Mouse (Mus musculus) cerebellum, adult 9-11 months (tissue): ENCODE results near the gene Prap1.

Source experiments
- DNase-seq: peaks from one replicate; pipeline ENCODE4 v3.0.0; 2022

Prap1 gene

DNA sequence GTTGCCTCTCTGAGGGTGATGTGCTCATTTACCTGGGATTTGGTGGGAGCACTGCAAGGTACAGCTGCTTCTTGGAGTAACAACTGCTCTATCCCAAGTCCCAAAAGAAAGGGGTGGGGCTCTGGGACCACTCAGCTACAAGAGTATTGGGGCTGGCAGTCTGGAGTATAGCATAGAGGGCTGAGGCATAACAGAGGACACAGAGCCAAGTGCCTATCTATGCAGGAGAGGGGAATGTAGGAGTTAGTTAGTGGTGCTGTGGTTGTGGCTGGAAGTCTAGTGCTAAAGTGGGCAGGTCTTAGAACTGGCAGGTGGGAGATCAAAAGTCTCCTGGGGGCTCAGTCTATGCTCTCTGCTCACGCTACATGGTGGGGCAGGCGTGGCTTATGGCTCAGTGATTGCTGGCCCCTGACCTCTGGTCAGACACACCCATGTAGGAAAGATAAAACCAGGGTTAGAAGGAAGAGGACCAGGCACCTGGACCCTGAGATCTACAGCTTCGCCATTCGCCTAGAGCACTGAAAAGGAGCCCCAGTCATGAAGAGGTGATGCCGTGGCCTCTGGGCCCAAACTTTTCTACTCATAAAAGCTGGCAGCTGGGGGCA lies at the start of gene Prap1:
Gene Prap1, plus strand, starts transcription at position 472 of the 605 bp plus-strand sequence.
- no peak for DNase-seq

DNA sequence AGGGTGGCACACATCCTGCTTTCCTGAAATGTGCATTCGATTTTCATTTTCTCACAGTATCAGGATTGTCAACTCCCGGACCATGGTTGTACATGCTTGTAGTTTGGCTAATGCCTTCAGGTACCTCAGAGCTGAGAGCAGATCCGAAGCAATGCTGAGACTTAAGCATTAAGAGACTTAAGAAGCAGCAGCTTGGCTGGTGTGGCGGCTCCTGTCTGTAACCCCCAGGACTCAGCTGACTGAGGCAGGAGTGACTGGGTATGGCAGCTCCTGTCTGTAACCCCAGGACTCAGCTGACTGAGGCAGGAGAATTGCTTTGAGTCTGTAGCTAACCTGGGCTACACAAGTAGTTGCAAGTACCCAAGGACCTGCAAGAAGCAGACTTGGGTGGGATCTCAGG lies 47.6 kb upstream of the Prap1 start:
- DNase-seq, result no peak

GRCm38 (mm10) chr7:140047811-140048311 lies 45.3 kb upstream of the Prap1 start:
- DNase-seq, result no peak

GRCm38 (mm10) chr7:140048361-140049114 lies 44.7 kb upstream of the Prap1 start, which contains the start of gene Msx3:
Gene Msx3, minus strand, starts transcription at chr7:140049089.
- no peak for DNase-seq

DNA sequence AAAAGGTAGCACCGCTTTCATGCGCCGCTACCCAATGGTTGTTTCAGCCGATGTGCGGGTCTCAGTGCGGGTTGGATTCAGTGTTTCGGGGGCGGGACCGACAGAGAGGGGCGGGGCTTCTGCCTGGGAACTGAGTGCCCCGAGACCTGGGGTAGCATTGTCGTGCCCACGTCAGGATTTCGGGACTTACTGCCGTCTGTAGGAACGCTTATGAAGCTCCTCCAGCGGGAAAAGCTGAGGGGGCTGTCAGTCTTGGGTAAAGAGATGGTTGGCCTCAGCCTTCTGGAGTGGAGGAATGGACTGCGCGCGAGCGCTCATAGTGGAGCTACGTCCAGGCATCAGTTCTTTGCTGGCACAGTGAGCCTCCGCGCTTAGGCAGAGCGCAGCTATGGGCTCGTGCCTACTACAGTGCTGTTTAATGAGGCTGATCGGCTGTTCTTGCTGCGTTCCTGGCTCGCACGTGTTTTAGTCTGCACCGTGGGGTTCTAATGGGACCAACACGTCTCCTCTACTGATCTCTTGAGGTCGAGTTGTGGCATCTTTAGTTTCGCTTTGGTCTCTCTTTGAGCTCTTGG lies 44.0 kb upstream of the Prap1 start:
- DNase-seq, result no peak

- no peak for DNase-seq
Observed at GRCm38 (mm10) chr7:140054124-140054523, 39.1 kb upstream of the Prap1 start.

- no peak for DNase-seq
Observed at GRCm38 (mm10) chr7:140057413-140058407, 35.5 kb upstream of the Prap1 start.

DNA sequence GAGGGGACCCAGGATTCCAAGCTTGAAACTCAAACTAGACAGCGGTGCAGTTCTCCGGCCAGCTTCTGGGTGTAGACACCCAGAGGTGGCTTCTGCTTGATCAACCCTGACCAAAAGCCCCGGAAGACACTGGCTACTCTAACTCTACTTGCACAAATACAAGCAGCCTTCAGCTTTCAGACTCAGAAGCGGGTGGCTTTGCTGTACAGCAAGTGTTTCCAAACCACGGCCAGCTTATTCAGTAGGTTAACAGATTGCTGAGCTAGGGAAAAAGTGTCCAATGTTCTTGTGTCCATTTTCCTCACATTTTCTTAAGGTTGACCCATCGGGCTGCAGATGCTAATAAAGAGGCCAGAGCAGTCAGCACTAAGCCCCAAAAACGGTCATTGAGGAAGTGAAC lies 34.7 kb upstream of the Prap1 start:
- no peak for DNase-seq

- DNase-seq, result no peak
Observed at GRCm38 (mm10) chr7:140059601-140060000, 33.6 kb upstream of the Prap1 start.

DNA sequence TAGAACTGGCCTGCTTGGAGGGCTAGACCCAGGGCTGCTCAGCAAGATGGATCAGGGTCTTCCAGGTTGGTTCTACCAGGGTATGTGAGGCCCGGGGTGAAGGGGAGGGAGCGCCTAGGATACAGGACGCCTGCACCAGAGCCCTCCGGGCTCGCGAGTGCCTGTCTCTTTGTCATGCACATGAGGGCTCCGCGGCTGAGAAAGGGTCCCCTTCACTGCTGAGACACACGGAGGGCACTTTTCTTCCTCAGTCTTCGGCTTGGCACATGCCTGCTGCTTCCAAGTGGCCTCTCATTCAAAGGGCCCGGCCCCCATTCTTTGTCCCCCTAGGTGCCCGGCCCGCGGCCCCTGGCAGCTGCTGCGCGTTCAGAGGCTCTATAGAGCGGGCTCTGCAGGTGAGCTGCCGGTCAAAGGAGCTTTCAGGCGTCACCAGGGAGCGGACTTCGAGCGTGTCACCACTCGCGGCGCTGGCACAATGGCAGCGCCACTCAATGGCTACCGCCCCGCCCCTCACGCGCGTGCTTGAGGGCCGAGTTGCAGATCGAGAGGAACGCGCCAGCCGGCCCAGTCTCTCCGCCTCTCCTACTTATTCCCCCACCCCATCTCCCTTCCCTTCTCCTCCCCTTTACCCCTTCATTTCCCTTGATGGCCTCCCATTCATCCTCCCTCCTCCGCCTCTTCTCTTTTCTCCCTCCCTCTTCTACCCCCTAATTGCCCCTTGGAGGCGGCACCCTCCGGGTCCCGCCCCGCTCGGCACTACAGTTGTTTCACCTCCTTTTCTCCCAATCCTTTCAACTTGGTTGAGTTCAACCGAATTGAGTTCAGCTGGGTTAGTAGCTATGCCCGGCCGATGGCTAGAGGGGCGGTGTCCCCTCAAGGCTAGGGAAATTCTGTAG lies 32.0 kb upstream of the Prap1 start:
- DNase-seq, result no peak

GRCm38 (mm10) chr7:140061832-140062130 lies 31.4 kb upstream of the Prap1 start:
- no peak for DNase-seq

GRCm38 (mm10) chr7:140062307-140062706 lies 30.9 kb upstream of the Prap1 start:
- no peak for DNase-seq

DNA sequence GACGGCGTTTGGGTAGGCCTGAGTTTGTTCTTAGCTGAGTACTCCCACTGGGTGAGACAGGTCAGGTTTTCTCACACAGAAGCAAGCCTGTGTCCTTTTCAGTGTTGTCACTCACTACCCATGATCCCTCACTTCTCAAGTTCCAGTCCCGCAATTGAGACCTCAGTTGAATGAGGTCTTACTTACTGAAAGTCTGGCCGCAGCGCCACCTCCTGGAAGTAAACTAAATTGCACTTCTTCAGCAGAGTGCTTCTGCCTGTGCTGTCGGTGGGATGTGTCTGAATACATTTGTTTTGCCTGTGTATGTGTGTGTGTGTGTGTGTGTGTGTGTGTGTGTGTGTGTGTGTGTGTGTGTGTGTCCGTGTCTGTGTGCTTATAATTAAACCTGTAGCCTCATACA lies 30.1 kb upstream of the Prap1 start:
- peak; percentile 58 for DNase-seq

DNA sequence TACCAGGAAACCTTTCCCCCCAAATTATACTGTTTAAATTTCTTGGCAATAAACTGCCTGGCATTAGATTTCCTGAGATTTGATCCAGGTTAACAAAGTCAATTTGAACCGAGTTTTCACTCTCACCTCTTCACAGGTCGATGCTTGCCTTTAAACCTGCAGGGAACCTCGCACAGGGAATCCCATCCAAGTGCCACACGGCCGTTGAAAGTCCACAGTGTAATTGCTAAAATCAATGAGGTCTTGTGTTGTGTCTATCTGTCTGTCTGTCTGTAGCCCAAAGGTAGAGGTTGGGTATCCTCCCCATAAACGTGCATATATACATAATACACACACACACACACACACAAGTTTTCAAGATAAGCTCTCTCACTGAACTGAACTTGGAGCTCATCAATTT lies 25.8 kb upstream of the Prap1 start:
- DNase-seq, result no peak

GRCm38 (mm10) chr7:140070042-140070711 lies 23.0 kb upstream of the Prap1 start:
- no peak for DNase-seq

- DNase-seq, result no peak
Observed at GRCm38 (mm10) chr7:140077698-140078097, 15.5 kb upstream of the Prap1 start.

- DNase-seq, result peak; percentile 80
Observed at GRCm38 (mm10) chr7:140078711-140079110, 14.5 kb upstream of the Prap1 start.

GRCm38 (mm10) chr7:140080503-140081156 lies 12.6 kb upstream of the Prap1 start:
- DNase-seq, result peak; percentile 94

DNA sequence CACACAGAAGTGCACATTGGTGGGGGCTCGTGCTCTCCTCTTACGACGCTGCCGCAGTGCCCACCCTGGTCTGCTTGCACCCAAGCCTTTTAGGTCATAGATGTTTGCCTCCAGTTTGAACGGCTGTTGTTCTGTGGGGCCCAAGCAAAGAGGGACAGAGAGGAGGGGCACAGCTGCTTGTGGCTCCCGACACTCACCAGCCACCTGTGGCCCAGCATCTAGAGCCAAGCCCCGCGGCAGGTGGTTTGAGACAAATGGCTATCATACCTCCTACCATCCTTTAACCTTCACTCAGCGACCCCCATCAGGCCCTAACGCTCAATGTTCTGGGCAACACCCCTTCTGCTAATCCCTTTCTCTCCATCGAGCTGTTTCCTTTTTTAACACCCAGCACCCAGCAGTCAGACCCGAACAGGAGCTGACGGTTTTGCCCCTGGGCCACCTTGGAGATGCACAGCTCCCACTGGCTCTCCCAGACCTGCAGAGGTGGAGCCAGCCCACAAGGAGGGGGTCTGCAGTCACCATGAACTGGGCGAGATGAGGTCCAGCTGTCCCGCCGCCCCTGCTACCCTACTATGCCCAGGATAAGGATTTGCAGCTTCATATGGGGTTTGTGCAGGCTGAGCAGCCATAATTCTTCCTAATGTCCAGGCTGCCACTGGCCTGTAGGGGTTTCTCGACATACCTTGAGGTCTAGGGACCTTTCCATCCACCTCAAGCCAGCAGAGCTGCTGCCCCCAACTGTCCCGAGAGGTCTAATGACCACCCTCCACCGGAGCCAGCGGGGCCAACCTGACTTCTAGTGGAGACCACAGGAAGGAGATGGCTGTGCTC lies 11.6 kb upstream of the Prap1 start:
- peak; percentile 71 for DNase-seq

DNA sequence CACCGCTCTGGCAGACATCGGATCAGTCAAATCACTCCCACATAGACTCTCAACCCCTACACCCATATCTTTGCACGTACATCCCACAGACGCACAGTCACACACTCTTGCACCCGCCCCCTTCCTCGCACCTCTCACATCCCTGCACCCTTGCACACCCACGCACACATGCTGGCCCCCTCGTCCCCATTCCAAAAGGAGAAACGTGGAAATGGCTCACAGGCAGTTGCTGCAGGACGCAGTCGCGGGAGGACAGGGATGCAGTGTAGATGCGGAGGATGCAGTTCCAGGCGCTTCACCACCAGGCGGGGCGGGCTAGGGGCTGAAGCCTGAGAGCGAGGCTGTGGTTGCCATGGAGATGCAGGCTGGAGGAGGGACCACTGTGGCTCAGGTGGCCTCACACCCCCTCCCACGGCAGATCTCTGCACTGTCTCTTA lies 10.9 kb upstream of the Prap1 start, which contains the start of gene Caly:
Gene Caly, minus strand, starts transcription at position 307 of the 437 bp plus-strand sequence.
- peak; percentile 85 for DNase-seq
